7 mouse cellular contexts compared by ENCODE assay signal in genomic region chr9:78447606-78447972, GRCm38 (mm10). TPM values are rescaled to one million over a fixed set of nuclear protein-coding genes. Genes with fewer than 3 reads are reported as not detected.
DNase-seq lines count a peak whose midpoint lies in the region; ATAC-seq and TF ChIP-seq lines count a peak whose summit lies in the region.

No protein-coding gene starts in this region.

- H3K4me2 ChIP-seq in forebrain, embryonic 14.5 days (ENCODE audit: low read length) = peak overlapping the region; percentile 64
- peak overlapping the region; percentile 84 for H3K4me2 ChIP-seq in liver, embryonic 14.5 days (ENCODE audit: low read depth)
- peak overlapping the region; percentile 70 for H3K4me2 ChIP-seq in stomach, postnatal 0 days (replicated peaks; ENCODE audit: low read depth)

- peaks cover 3% of the 10 kb centered on the region; the same call in 1 of the 2 replicates for H3K36me3 ChIP-seq in spleen, adult 2 months (ENCODE audit: control insufficient read depth, insufficient read depth, low read length)
- H3K36me3 ChIP-seq in forebrain, embryonic 14.5 days (ENCODE audit: control insufficient read depth, insufficient read depth, low read length) = peaks cover 12% of the 10 kb centered on the region
- H3K36me3 ChIP-seq in liver, embryonic 14.5 days (replicated peaks; ENCODE audit: control insufficient read depth, insufficient read depth, low read depth) = peaks cover 16% of the 10 kb centered on the region
- H3K36me3 ChIP-seq in stomach, postnatal 0 days (ENCODE audit: control insufficient read depth, insufficient read depth, low read length) = peaks cover 2% of the 10 kb centered on the region

- ATAC-seq in forebrain, embryonic 14.5 days = peak; percentile 33; the same call in 1 of the 2 replicates
- no peak; the same call in 1 of the 2 replicates for ATAC-seq in liver, embryonic 14.5 days (ENCODE audit: insufficient read depth)
- no peak for ATAC-seq in stomach, postnatal 0 days (ENCODE audit: low FRiP score, low TSS enrichment)

- no peak overlapping the region for H3K27ac ChIP-seq in spleen, adult 2 months (ENCODE audit: insufficient read depth, low read length)
- no peak overlapping the region for H3K27ac ChIP-seq in forebrain, embryonic 14.5 days (ENCODE audit: low read depth, low read length)
- H3K27ac ChIP-seq in liver, embryonic 14.5 days = no peak overlapping the region
- peak overlapping the region; percentile 95; the same call in 1 of the 2 replicates for H3K27ac ChIP-seq in stomach, postnatal 0 days (replicated peaks)

- H3K27me3 ChIP-seq in spleen, adult 2 months (ENCODE audit: control insufficient read depth, insufficient read depth, low read length) = peaks cover 3% of the 10 kb centered on the region
- peaks cover 29% of the 10 kb centered on the region for H3K27me3 ChIP-seq in forebrain, embryonic 14.5 days (replicated peaks; ENCODE audit: control insufficient read depth, insufficient read depth, low read length)
- peaks cover 30% of the 10 kb centered on the region for H3K27me3 ChIP-seq in liver, embryonic 14.5 days (ENCODE audit: control insufficient read depth, insufficient read depth, low read length)
- H3K27me3 ChIP-seq in stomach, postnatal 0 days (ENCODE audit: control insufficient read depth, insufficient read depth, low read length) = no peaks in the 10 kb centered on the region

- no peaks in the 10 kb centered on the region for H3K9me3 ChIP-seq in forebrain, embryonic 14.5 days (replicated peaks; ENCODE audit: control insufficient read depth, low read length)
- no peaks in the 10 kb centered on the region for H3K9me3 ChIP-seq in liver, embryonic 14.5 days (ENCODE audit: control insufficient read depth, low read length)
- no peaks in the 10 kb centered on the region for H3K9me3 ChIP-seq in stomach, postnatal 0 days (ENCODE audit: control insufficient read depth, low read length)

- TF ChIP-seq POLR2A in spleen, adult 2 months (IDR thresholded peaks at IDR 0.05; ENCODE audit: low read depth, low read length) = no peak

- 36% methylated on average over 9 of the region's 9 CpGs for WGBS in spleen, adult 2 months
- 28% methylated on average over 9 of the region's 9 CpGs for WGBS in forebrain, embryonic 14.5 days
- WGBS in liver, embryonic 14.5 days (ENCODE audit: insufficient replicate concordance) = 33% methylated on average over 9 of the region's 9 CpGs
- WGBS in stomach, postnatal 0 days = 31% methylated on average over 9 of the region's 9 CpGs

- TF ChIP-seq EP300 in liver, embryonic 14.5 days (IDR thresholded peaks at IDR 0.05; ENCODE audit: low read depth) = no peak
- no peak for TF ChIP-seq EP300 in stomach, postnatal 0 days (optimal IDR thresholded peaks at IDR 0.05)

- TF ChIP-seq CTCF in spleen, adult 2 months (IDR thresholded peaks at IDR 0.05; ENCODE audit: extremely low read depth, insufficient read depth, insufficient read length, insufficient replicate concordance) = no peak
- no peak for TF ChIP-seq CTCF in liver, embryonic 14.5 days (IDR thresholded peaks at IDR 0.05; ENCODE audit: low read depth)
- no peak for TF ChIP-seq CTCF in stomach, postnatal 0 days (IDR thresholded peaks at IDR 0.05; ENCODE audit: low read depth)

- no peak for DNase-seq in spleen, adult 2 months (ENCODE audit: low read depth in 1 of 2, low spot score in 2 of 2)
- DNase-seq in spleen, postnatal 36 days (ENCODE audit: low spot score in 2 of 2) = no peak
- DNase-seq in forebrain, embryonic 14.5 days (ENCODE audit: low spot score) = no peak
- no peak for DNase-seq in liver, embryonic 14.5 days (ENCODE audit: low read depth in 3 of 3, low spot score in 3 of 3)
- no peak for DNase-seq in stomach, postnatal 0 days (ENCODE audit: low spot score)
- DNase-seq in thymus, postnatal 25 days = no peak
- DNase-seq in right cerebral cortex, adult 2 months (ENCODE audit: low spot score in 2 of 2) = no peak

- H3K9ac ChIP-seq in forebrain, embryonic 14.5 days (ENCODE audit: low read length) = peak overlapping the region; percentile 92
- H3K9ac ChIP-seq in liver, embryonic 14.5 days (replicated peaks) = peak overlapping the region; percentile 99
- H3K9ac ChIP-seq in stomach, postnatal 0 days (ENCODE audit: low read length) = peak overlapping the region; percentile 90; the same call in 1 of the 2 replicates

- peaks cover 2% of the 10 kb centered on the region for H3K4me1 ChIP-seq in spleen, adult 2 months (ENCODE audit: control insufficient read depth, insufficient read depth, insufficient read length)
- peaks cover 8% of the 10 kb centered on the region for H3K4me1 ChIP-seq in forebrain, embryonic 14.5 days (ENCODE audit: control insufficient read depth, insufficient read depth, low read length)
- H3K4me1 ChIP-seq in liver, embryonic 14.5 days (replicated peaks; ENCODE audit: control insufficient read depth in 2 of 2, insufficient read depth in 2 of 2, low read length in 1 of 2) = peaks cover 11 to 13% of the 10 kb centered on the region in 2 experiments
- H3K4me1 ChIP-seq in stomach, postnatal 0 days (replicated peaks; ENCODE audit: control insufficient read depth, insufficient read depth) = no peaks in the 10 kb centered on the region

- H3K4me3 ChIP-seq in spleen, adult 2 months (ENCODE audit: extremely low read depth, insufficient read depth, insufficient read length) = peak overlapping the region; percentile 37; the same call in 1 of the 2 replicates
- H3K4me3 ChIP-seq in forebrain, embryonic 14.5 days (ENCODE audit: low read depth, low read length) = peak overlapping the region; percentile 91
- H3K4me3 ChIP-seq in liver, embryonic 14.5 days (ENCODE audit: insufficient read depth in 1 of 2, low read depth in 2 of 2, low read length in 2 of 2) = peak overlapping the region; percentile 47 to 100
- peak overlapping the region; percentile 97 for H3K4me3 ChIP-seq in stomach, postnatal 0 days (ENCODE audit: low read depth, low read length)

RNA-seq across cellular contexts. Expression of gene Mto1, which starts 0.4 kb away (rescaled TPM):
- 9.3 and 9.9 TPM in 2 replicates for polyA plus RNA-seq in spleen, adult 2 months (2012; rRNA removed)
- 23.0 and 25.5 TPM in 2 replicates for polyA plus RNA-seq in forebrain, embryonic 14.5 days (2014; fragmentation: Nextera tagmentation; extraction: Ambion mirVana)
- polyA plus RNA-seq in liver, embryonic 14.5 days (2012; rRNA removed) = 11.5 and 14.0 TPM in 2 replicates
- polyA plus RNA-seq in liver, embryonic 14.5 days (2014; fragmentation: Nextera tagmentation; extraction: Ambion mirVana) = 17.7 and 20.4 TPM in 2 replicates
- polyA plus RNA-seq in stomach, postnatal 0 days (2015; fragmentation: Nextera tagmentation; extraction: Ambion mirVana) = 11.7 and 12.1 TPM in 2 replicates

RNA-seq across cellular contexts. Expression of gene Gm17324, which starts 1.0 kb away (rescaled TPM):
- polyA plus RNA-seq in spleen, adult 2 months (2012; rRNA removed) = not detected in 2 replicates
- polyA plus RNA-seq in forebrain, embryonic 14.5 days (2014; fragmentation: Nextera tagmentation; extraction: Ambion mirVana) = 0.52 and 0.56 TPM in 2 replicates
- polyA plus RNA-seq in liver, embryonic 14.5 days (2012; rRNA removed) = 0.15 TPM in 2 replicates
- polyA plus RNA-seq in liver, embryonic 14.5 days (2014; fragmentation: Nextera tagmentation; extraction: Ambion mirVana) = 0.55 and 0.63 TPM in 2 replicates
- polyA plus RNA-seq in stomach, postnatal 0 days (2015; fragmentation: Nextera tagmentation; extraction: Ambion mirVana) = 0.72 and 1.1 TPM in 2 replicates

RNA-seq across cellular contexts. Expression of gene Cgas, which starts 4.6 kb away (rescaled TPM):
- 0.79 and 0.99 TPM in 2 replicates for polyA plus RNA-seq in spleen, adult 2 months (2012; rRNA removed)
- polyA plus RNA-seq in forebrain, embryonic 14.5 days (2014; fragmentation: Nextera tagmentation; extraction: Ambion mirVana) = 0.50 and 0.51 TPM in 2 replicates
- polyA plus RNA-seq in liver, embryonic 14.5 days (2012; rRNA removed) = 0.66 and 1.0 TPM in 2 replicates
- 0.62 and 0.66 TPM in 2 replicates for polyA plus RNA-seq in liver, embryonic 14.5 days (2014; fragmentation: Nextera tagmentation; extraction: Ambion mirVana)
- polyA plus RNA-seq in stomach, postnatal 0 days (2015; fragmentation: Nextera tagmentation; extraction: Ambion mirVana) = 1.4 and 1.6 TPM in 2 replicates

RNA-seq across cellular contexts. Expression of gene Eef1a1, which starts 41.4 kb away (rescaled TPM):
- polyA plus RNA-seq in spleen, adult 2 months (2012; rRNA removed) = 2,639 and 2,890 TPM in 2 replicates
- 4,517 and 5,265 TPM in 2 replicates for polyA plus RNA-seq in forebrain, embryonic 14.5 days (2014; fragmentation: Nextera tagmentation; extraction: Ambion mirVana)
- polyA plus RNA-seq in liver, embryonic 14.5 days (2012; rRNA removed) = 2,579 and 4,315 TPM in 2 replicates
- 2,316 and 2,621 TPM in 2 replicates for polyA plus RNA-seq in liver, embryonic 14.5 days (2014; fragmentation: Nextera tagmentation; extraction: Ambion mirVana)
- polyA plus RNA-seq in stomach, postnatal 0 days (2015; fragmentation: Nextera tagmentation; extraction: Ambion mirVana) = 2,673 and 2,818 TPM in 2 replicates

RNA-seq across cellular contexts. Expression of gene Ddx43, which starts 52.0 kb away (rescaled TPM):
- polyA plus RNA-seq in spleen, adult 2 months (2012; rRNA removed) = 0.12 and 0.15 TPM in 2 replicates
- 0.08 TPM in 1 of 2 replicates, not detected in the other for polyA plus RNA-seq in forebrain, embryonic 14.5 days (2014; fragmentation: Nextera tagmentation; extraction: Ambion mirVana)
- 0.02 TPM in 1 of 2 replicates, not detected in the other for polyA plus RNA-seq in liver, embryonic 14.5 days (2012; rRNA removed)
- polyA plus RNA-seq in liver, embryonic 14.5 days (2014; fragmentation: Nextera tagmentation; extraction: Ambion mirVana) = not detected in 2 replicates
- 0.08 and 0.12 TPM in 2 replicates for polyA plus RNA-seq in stomach, postnatal 0 days (2015; fragmentation: Nextera tagmentation; extraction: Ambion mirVana)

Comparison
In these comparisons a context has a peak if more than half of its experiments do, and no peak if none do; other contexts are left out.
1. H3K4me3 ChIP-seq: peak in every context shown above with its lines; median percentile 97 in stomach, postnatal 0 days; 91 in forebrain, embryonic 14.5 days; 74 in liver, embryonic 14.5 days; 37 in spleen, adult 2 months.